Mouse (Mus musculus): Measurements from ENCODE around the gene Cacfd1. TPM values are rescaled to one million over a fixed set of nuclear protein-coding genes. Genes with fewer than 3 reads are reported as not detected.

Gene Cacfd1
- 40.7 and 73.8 TPM in 2 replicates for polyA plus RNA-seq (2012; rRNA removed; ENCODE audit: low replicate concordance)

DNA sequence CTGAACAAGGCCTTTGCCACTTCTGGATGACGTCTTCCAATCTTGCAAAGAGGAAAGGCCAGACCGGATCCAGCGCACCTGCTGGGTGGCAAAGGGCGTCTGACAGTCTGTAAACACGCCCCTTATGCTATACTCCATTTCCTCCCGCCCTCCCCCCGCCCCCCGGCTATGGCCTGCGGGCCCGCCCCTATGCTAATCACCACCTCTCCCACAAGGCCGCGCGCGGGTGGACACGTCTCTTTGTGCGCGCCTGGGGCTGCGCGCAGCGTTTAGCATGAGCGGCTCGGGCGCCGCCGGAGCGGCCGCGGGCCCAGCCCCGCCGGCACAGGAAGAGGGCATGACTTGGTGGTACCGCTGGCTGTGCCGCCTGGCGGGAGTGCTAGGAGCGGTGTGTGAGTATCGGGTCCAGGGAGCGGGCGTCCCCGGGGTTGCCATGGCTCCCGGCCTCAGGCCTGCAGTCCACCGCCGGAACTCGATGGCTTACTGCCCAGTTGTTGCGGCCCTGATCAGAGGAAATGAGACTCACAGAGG lies at the start of gene Cacfd1:
Gene Cacfd1, plus strand, starts transcription at position 213 of the 531 bp plus-strand sequence.

DNA sequence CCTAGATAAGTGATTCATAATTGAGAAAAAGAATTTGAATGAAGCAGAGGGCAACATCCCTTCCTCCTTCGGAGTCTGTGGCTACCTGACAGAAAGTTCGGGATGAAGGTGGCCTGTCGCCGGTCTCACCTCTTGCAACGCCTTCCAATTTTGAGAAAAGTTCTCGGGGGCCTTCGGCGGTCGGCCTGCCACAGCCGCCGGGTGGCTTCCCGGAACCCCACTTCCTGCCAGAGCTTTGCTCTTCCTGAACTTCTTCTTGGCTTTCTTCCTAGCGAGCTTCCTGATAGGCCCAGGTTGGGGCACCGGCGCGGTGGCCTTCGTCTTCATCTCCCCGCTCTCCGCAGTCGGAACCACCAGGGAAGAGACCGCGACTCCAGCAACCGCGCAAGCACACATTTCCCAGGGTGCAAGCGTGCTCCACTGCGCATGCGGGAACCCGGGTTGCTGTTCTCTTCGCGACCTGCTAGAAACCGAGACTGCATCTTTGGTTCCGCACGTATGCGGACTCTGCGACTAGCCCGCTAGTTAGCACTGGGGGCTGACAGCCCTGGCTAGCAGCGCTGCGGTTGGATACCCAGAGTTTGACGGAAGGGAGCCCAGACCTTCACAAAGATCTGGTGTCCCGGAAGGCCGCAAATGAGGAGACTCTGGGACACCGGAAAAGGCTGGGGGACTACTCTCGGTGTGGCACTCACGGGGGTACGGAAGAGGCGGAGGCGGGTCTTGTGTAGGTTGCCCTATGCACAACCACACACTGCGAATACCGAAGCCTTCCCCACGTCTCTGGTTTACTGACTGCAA lies 45.6 kb upstream of the Cacfd1 start, which contains the start of gene Rexo4:
Gene Rexo4, minus strand, starts transcription at position 464 of the 801 bp plus-strand sequence.

DNA sequence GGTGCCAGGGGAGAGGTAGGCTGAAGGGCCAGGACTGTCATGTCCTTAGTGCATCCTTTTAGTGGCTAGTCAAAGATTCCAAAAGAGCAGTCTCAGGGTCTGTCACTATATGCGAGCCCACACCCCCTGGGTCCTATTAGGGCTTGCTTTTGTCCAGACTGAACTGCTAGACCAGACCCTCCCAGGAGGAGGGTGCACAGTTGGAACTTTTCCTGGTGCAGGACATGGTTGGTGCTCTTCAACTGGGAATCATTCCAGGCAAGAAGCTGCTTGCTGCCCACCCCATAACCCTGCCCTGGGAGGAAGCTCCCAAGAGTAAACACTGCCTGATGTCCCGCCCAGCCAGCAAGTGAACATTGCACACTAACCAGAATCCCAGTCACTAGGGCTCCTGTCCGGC lies 36.6 kb upstream of the Cacfd1 start, which contains the start of gene Adamts13:
Gene Adamts13, plus strand, starts transcription at position 301 of the 400 bp plus-strand sequence.

DNA sequence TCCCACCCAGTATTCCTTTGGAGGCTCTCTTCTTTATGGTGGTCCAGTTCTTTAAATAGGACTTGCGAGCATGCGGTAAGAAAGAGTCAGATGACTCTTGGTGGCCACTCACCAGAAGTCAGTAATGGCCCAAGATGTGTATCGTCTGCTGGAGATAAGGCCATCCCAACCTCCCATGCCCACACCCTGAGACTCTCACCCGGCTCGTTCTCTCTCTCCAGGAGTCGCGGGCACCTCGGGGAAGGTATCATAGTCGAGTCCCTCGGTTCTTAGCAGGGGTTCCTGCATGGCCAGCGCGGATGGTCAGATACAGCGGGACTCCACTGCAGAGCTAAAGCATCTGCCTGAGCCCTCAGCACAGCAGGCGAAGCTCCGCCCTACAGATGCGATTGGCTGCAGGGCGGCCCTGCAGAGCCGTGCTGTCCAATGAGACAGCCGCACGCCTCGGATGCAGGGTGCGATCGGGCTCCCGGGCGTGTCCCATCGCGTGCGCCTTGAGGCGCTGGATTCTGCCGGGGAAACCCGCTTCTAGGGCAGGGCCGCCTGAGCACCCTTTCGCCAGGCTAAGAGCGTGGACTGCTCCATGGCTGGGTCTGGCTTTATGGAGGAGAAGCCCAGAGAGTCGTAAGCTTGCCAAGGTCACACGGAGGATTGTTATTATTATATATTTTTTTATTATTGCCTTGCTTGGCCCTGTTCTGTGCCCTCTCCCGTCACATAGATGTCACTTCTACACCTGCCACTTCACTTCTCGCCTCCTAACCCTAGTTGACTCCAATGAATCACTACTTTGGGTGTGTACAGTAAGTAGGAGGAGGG lies 18.1 kb downstream of the Cacfd1 start, which contains the start of gene Slc2a6:
Gene Slc2a6, minus strand, starts transcription at position 381 of the 819 bp plus-strand sequence.

Other genes starting within 250 kb of the Cacfd1 start
- gene Abo, start 144.9 kb upstream of the Cacfd1 start, polyA plus RNA-seq (2012; rRNA removed; ENCODE audit: low replicate concordance) = not detected in 2 replicates
- 9.1 and 13.7 TPM in 2 replicates for gene Surf6, start 107.0 kb upstream of the Cacfd1 start, polyA plus RNA-seq (2012; rRNA removed; ENCODE audit: low replicate concordance)
- 45.2 and 57.1 TPM in 2 replicates for gene Med22, start 99.2 kb upstream of the Cacfd1 start, polyA plus RNA-seq (2012; rRNA removed; ENCODE audit: low replicate concordance)
- 643 and 1,211 TPM in 2 replicates for gene Rpl7a, start 99.2 kb upstream of the Cacfd1 start, polyA plus RNA-seq (2012; rRNA removed; ENCODE audit: low replicate concordance)
- 30.7 and 39.1 TPM in 2 replicates for gene Surf2, start 93.6 kb upstream of the Cacfd1 start, polyA plus RNA-seq (2012; rRNA removed; ENCODE audit: low replicate concordance)
- gene Surf1, start 93.4 kb upstream of the Cacfd1 start, polyA plus RNA-seq (2012; rRNA removed; ENCODE audit: low replicate concordance) = 62.4 and 65.8 TPM in 2 replicates
- gene Surf4, start 76.0 kb upstream of the Cacfd1 start, polyA plus RNA-seq (2012; rRNA removed; ENCODE audit: low replicate concordance) = 277 and 296 TPM in 2 replicates
- gene Stkld1, start 75.9 kb upstream of the Cacfd1 start, polyA plus RNA-seq (2012; rRNA removed; ENCODE audit: low replicate concordance) = 0.30 and 0.46 TPM in 2 replicates
- 17.8 and 35.4 TPM in 2 replicates for gene Rexo4, start 45.5 kb upstream of the Cacfd1 start, polyA plus RNA-seq (2012; rRNA removed; ENCODE audit: low replicate concordance)
- 0.06 TPM in 1 of 2 replicates, not detected in the other for gene Adamts13, start 36.5 kb upstream of the Cacfd1 start, polyA plus RNA-seq (2012; rRNA removed; ENCODE audit: low replicate concordance)
- 2.8 and 8.1 TPM in 2 replicates for gene Slc2a6, start 18.1 kb downstream of the Cacfd1 start, polyA plus RNA-seq (2012; rRNA removed; ENCODE audit: low replicate concordance)
- 0.19 TPM in 1 of 2 replicates, not detected in the other for gene Mymk, start 62.3 kb downstream of the Cacfd1 start, polyA plus RNA-seq (2012; rRNA removed; ENCODE audit: low replicate concordance)
- gene Adamtsl2, start 69.5 kb downstream of the Cacfd1 start, polyA plus RNA-seq (2012; rRNA removed; ENCODE audit: low replicate concordance) = 3.9 and 8.9 TPM in 2 replicates
- 0.10 and 0.48 TPM in 2 replicates for gene Fam163b, start 132.6 kb downstream of the Cacfd1 start, polyA plus RNA-seq (2012; rRNA removed; ENCODE audit: low replicate concordance)
- 0.68 TPM in 1 of 2 replicates, not detected in the other for gene Dbh, start 155.3 kb downstream of the Cacfd1 start, polyA plus RNA-seq (2012; rRNA removed; ENCODE audit: low replicate concordance)
- gene Sardh, start 238.4 kb downstream of the Cacfd1 start, polyA plus RNA-seq (2012; rRNA removed; ENCODE audit: low replicate concordance) = 40.4 and 46.3 TPM in 2 replicates

Data from subcutaneous adipose tissue, adult 2 months (tissue).